Mouse (Mus musculus) left cerebral cortex, adult 8-10 months (tissue): ENCODE measurements around the gene Isg20. TPM values are rescaled to one million over a fixed set of nuclear protein-coding genes. Genes with fewer than 3 reads are reported as not detected.

ENCODE experiments used
- DNase-seq, 2 experiments: peaks; one replicate each; pipeline ENCODE4 v3.0.0; 2022; ENCODE audit warnings: low spot score in 2 of 2
- microRNA-seq, 2 experiments: library from miRNA; unstranded; fragments of <30 nt; microRNA quantifications; one replicate each; pipeline ENCODE4 v1.2.0; 2022
- total RNA-seq, 4 experiments: library from RNA; stranded (reverse); gene quantifications; 2 replicates each; pipeline ENCODE4 v1.2.4; 2022

Gene Isg20
- total RNA-seq, 4 experiments from 2014 or later: 0.57 to 1.5 (median 1.1) TPM; not detected in 1

DNA sequence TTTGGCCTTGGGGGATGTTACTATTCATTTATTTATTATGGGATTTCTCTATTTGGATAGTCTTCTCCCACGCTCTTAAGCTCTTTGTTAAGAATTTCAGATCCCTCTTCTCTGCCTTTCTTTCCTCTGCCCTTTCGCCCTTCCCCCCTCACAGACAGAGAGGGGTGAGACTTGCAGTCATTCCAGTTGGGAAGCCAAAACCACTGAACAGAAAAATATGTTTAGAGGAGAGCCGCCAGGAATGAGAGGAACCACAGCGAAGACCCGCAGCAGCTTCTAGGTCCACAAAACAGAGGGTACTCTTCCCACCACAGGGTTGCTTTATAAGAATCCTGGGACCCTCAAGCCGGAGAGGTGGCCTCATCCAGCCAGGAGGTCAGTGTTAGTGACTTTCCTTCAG lies 41.4 kb downstream of the Isg20 start:
- no peak for DNase-seq

GRCm38 (mm10) chr7:78955086-78955485 lies 41.9 kb downstream of the Isg20 start:
- DNase-seq: no peak

DNA sequence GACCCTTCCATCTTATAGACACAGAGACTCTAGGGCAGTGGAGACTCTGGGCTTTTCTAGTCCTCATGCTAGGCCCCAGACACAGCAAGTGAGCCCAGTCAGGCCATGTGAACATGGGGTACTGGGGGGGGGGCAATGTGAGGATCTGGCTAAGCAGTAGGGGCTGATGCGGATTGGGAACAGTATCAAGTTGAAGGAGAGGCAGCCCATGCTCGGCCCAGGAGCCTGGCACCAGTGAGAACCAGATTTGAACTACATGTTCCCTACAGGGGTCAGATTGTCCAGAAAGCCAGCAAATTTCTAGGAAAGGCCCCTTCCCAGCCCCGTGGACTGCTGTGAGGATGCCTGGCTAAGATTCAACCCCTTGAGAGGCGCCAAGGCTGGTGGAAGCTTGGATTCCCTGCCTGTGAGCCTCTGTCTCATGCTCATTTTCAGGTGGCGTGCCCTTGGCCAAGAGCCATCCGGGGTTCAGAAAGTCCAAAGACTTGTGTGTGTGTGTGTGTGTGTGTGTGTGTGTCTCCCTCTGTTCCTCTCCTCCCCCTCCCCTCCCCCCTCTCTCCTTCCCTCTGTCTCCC lies 45.4 kb downstream of the Isg20 start:
- no peak for DNase-seq

DNA sequence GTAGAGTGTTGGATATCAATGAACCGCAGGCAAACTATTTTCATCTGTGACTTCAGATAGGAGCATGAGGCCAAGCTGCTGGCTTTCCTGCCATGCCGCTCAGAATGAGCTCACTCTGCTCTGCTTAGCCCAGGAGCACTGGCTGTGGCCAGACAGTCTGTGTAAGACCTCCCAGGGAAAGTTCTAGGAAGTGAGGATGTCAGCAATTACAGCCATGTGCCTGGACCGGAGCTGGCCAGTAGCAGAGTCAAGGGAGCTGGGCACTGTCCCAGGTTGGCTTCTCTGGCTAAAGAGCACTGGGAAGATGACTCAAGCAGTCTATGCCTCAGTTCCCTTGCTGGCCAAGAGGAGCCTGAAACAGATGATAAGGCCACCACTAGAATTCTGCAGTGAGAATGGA lies 50.7 kb downstream of the Isg20 start:
- DNase-seq: no peak

Small RNA genes lying within 50 kb of the gene (microRNA-seq; reads per million reads assigned to microRNA genes)
- 129 to 134 reads per million in 2 experiments for gene Mir7-2

Other genes with a start within 250 kb of the Isg20 start
- 100 to 1,000 TPM; 128 to 161 (median 134) TPM for gene Ntrk3, start 175.4 kb upstream of the Isg20 start, total RNA-seq
- 10 to 100 TPM; 35.1 to 41.1 (median 35.9) TPM for gene Mrps11, start 130.3 kb upstream of the Isg20 start, total RNA-seq
- gene Mrpl46, start 129.9 kb upstream of the Isg20 start, total RNA-seq: 10 to 100 TPM; 33.7 to 37.8 (median 35.1) TPM
- 1 to 10 TPM; 6.3 to 7.1 (median 6.4) TPM for gene Det1, start 66.2 kb upstream of the Isg20 start, total RNA-seq
- 10 to 100 TPM; 20.1 to 24.7 (median 21.9) TPM for gene Aen, start 17.6 kb upstream of the Isg20 start, total RNA-seq
- gene Acan, start 140.1 kb downstream of the Isg20 start, total RNA-seq: 1 to 10 TPM; 3.7 to 4.7 (median 4.4) TPM
- gene Hapln3, start 217.6 kb downstream of the Isg20 start, total RNA-seq: 1 to 10 TPM; 1.2 to 2.4 (median 1.9) TPM
- 100 to 1,000 TPM; 183 to 219 (median 203) TPM for gene Mfge8, start 235.6 kb downstream of the Isg20 start, total RNA-seq